Mouse (Mus musculus) C2C12 (cell line): ENCODE results near the gene Tbxas1. TPM values are rescaled to one million over a fixed set of nuclear protein-coding genes. Genes with fewer than 3 reads are reported as not detected.

Source experiments
- H3K27me3 ChIP-seq: one replicate; pipeline ENCODE4 v1.6.1; 2011; ENCODE audit not compliant: control insufficient read depth, insufficient read depth, insufficient read length
- H3K36me3 ChIP-seq: one replicate; pipeline ENCODE4 v1.6.1; 2011; ENCODE audit not compliant: control insufficient read depth, insufficient read depth
- H3K4me3 ChIP-seq: one replicate; pipeline ENCODE4 v1.5.1; 2011; ENCODE audit warnings: mild to moderate bottlenecking, control low read depth; ENCODE audit not compliant: poor library complexity, insufficient read depth, severe bottlenecking
- H3K79me2 ChIP-seq: one replicate; pipeline ENCODE4 v1.6.1; 2011; ENCODE audit not compliant: control insufficient read depth, insufficient read depth
- H3K79me3 ChIP-seq: one replicate; pipeline ENCODE4 v1.6.1; 2011; ENCODE audit warnings: low read depth, control low read depth
- H3ac ChIP-seq: one replicate; pipeline ENCODE3; 2011; ENCODE audit warnings: low read depth; ENCODE audit not compliant: control insufficient read depth, insufficient read length
- CEBPB ChIP-seq: IDR thresholded peaks from one replicate; pipeline ENCODE4 v1.6.1; 2011; ENCODE audit warnings: low read depth, mild to moderate bottlenecking, control low read depth, moderate library complexity
- CTCF ChIP-seq: IDR thresholded peaks from one replicate; pipeline ENCODE4 v1.5.1; 2011; ENCODE audit not compliant: control insufficient read depth, insufficient read depth, insufficient read length
- FOSL1 ChIP-seq: IDR thresholded peaks from one replicate; pipeline ENCODE4 v1.8.0; 2011; ENCODE audit warnings: mild to moderate bottlenecking, low read length; ENCODE audit not compliant: poor library complexity, insufficient read depth, severe bottlenecking
- MAX ChIP-seq: IDR thresholded peaks from one replicate; pipeline ENCODE4 v1.6.1; 2011; ENCODE audit warnings: mild to moderate bottlenecking, control low read depth
- MYOD1 ChIP-seq: IDR thresholded peaks from one replicate; pipeline ENCODE4 v1.6.1; 2011; ENCODE audit warnings: low read depth; ENCODE audit not compliant: control insufficient read depth, insufficient read length
- MYOG ChIP-seq: IDR thresholded peaks from one replicate; pipeline ENCODE4 v1.6.1; 2011; ENCODE audit not compliant: control insufficient read depth, insufficient read length; ENCODE audit errors: extremely low read depth
- USF1 ChIP-seq: IDR thresholded peaks from one replicate; pipeline ENCODE4 v1.6.1; 2011; ENCODE audit warnings: low read depth, mild to moderate bottlenecking, control low read depth, moderate library complexity
- polyA plus RNA-seq: library from polyadenylated mRNA; unstranded; fragments of >200 nt; fragmentation: generic; extraction: Trizol; gene quantifications from one replicate; pipeline ENCODE4 v1.2.1, GENCODE M21; 2012; ENCODE audit warnings: missing spikeins

The Tbxas1 gene
- polyA plus RNA-seq, 1 experiment: 0.06 TPM

DNA sequence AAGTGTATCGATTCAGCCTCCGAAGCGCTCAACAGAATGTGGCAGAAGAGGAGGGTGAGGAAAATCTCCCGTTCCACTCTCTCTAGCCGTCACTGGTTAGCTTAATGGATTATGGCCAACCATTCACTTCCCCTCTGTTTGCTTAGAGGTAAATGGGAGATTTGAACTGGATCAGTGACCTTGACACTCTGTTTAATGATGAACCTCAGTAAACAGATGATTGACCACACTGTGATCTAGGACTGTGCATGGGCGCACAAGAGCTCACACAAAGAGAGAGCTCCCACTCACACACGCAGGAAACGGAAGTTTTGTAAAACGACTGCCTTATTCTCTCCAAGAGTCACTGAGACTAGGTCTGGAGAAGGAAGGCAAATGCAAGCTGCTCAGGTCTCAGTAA, 84.3 kb downstream of the Tbxas1 start:
- Histone ChIP-seq H3K79me2 (no peaks in the 10 kb centered on the region), H3K4me3 (no peak overlapping the region), H3ac (no peak overlapping the region), H3K27me3 (no peaks in the 10 kb centered on the region), H3K79me3 (no peaks in the 10 kb centered on the region), H3K36me3 (no peaks in the 10 kb centered on the region)
- TF ChIP-seq MYOG (no peak), CEBPB (no peak), CTCF (no peak), FOSL1 (no peak)

DNA sequence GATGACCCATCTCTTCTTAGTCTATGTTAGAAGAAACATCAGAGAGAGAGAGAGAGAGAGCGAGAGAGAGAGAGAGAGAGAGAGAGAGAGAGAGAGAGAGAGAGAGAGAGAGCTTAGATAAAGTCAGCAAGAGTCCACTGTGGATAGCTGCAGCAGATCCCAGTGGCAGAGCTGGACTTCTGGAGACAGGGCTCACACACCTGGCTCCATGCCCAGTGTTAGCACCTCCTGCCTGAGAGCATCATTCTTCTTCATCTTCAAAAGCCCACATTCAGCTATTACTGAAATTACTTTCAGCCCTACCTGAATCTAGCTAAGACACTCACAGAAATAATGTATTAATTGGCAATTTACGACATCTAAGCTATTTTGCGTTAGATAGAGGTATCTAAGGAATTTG, 85.2 kb downstream of the Tbxas1 start:
- no peak overlapping the region for H3ac ChIP-seq
- H3K27me3 ChIP-seq: no peaks in the 10 kb centered on the region
- H3K79me2 ChIP-seq: no peaks in the 10 kb centered on the region
- no peak overlapping the region for H3K4me3 ChIP-seq
- H3K79me3 ChIP-seq: no peaks in the 10 kb centered on the region
- H3K36me3 ChIP-seq: no peaks in the 10 kb centered on the region
- TF ChIP-seq MYOG (no peak), CEBPB (no peak), MAX (no peak), FOSL1 (no peak), MYOD1 (no peak), CTCF (no peak)

- peak overlapping the region; percentile 10 for H3ac ChIP-seq
- no peaks in the 10 kb centered on the region for H3K27me3 ChIP-seq
- no peaks in the 10 kb centered on the region for H3K79me3 ChIP-seq
- no peaks in the 10 kb centered on the region for H3K79me2 ChIP-seq
- no peak overlapping the region for H3K4me3 ChIP-seq
- H3K36me3 ChIP-seq: no peaks in the 10 kb centered on the region
- no peak for TF ChIP-seq MAX
- TF ChIP-seq USF1: peak; percentile 91
These were observed 85.7 kb downstream of the Tbxas1 start for GRCm38 (mm10) chr6:38960791-38961426.

GRCm38 (mm10) chr6:38961427-38962033, 86.3 kb downstream of the Tbxas1 start:
- Histone ChIP-seq H3K79me3 (no peaks in the 10 kb centered on the region), H3ac (peak overlapping the region; percentile 10), H3K79me2 (no peaks in the 10 kb centered on the region), H3K36me3 (no peaks in the 10 kb centered on the region), H3K4me3 (no peak overlapping the region), H3K27me3 (no peaks in the 10 kb centered on the region)
- no peak for TF ChIP-seq MYOG
- no peak for TF ChIP-seq MYOD1
- no peak for TF ChIP-seq CEBPB
- no peak for TF ChIP-seq MAX
- no peak for TF ChIP-seq USF1

- Histone ChIP-seq H3K79me2 (no peaks in the 10 kb centered on the region), H3K27me3 (no peaks in the 10 kb centered on the region), H3K4me3 (no peak overlapping the region), H3K79me3 (no peaks in the 10 kb centered on the region), H3K36me3 (no peaks in the 10 kb centered on the region), H3ac (no peak overlapping the region)
- TF ChIP-seq USF1 (no peak), CEBPB (no peak), CTCF (no peak), FOSL1 (no peak), MYOG (no peak), MAX (no peak), MYOD1 (no peak)
These were observed 91.6 kb downstream of the Tbxas1 start for GRCm38 (mm10) chr6:38966839-38967238.

- TF ChIP-seq USF1 (no peak), MYOG (no peak), CEBPB (no peak), MYOD1 (no peak), CTCF (no peak), MAX (no peak), FOSL1 (no peak)
- H3K79me3 ChIP-seq: no peaks in the 10 kb centered on the region
- H3K4me3 ChIP-seq: no peak overlapping the region
- no peaks in the 10 kb centered on the region for H3K27me3 ChIP-seq
- no peaks in the 10 kb centered on the region for H3K36me3 ChIP-seq
- no peaks in the 10 kb centered on the region for H3K79me2 ChIP-seq
- H3ac ChIP-seq: no peak overlapping the region
These were observed 92.1 kb downstream of the Tbxas1 start for GRCm38 (mm10) chr6:38967288-38967687.
